Mouse (Mus musculus): ENCODE results near the gene Lmod3.

- TF ChIP-seq EP300 (IDR thresholded peaks at IDR 0.05; ENCODE audit: low read depth) (no peak), CTCF (IDR thresholded peaks at IDR 0.05; ENCODE audit: low read depth) (no peak)
Measured at GRCm38 (mm10) chr6:97289838-97290237, 37.3 kb upstream of the Lmod3 start.

Data from liver, embryonic 14.5 days (tissue).